Mouse (Mus musculus) cerebellum, postnatal 25 days (tissue): Measurements from ENCODE around the gene Plekha6.

ENCODE experiments used
- DNase-seq, 2 experiments: peaks; one replicate each; pipeline ENCODE4 v3.0.0; 2021; ENCODE audit warnings: mixed read lengths in 2 of 2

Plekha6 gene

GRCm38 (mm10) chr1:133182706-133183095 is 18.7 kb downstream of the Plekha6 start:
- no peak for DNase-seq

- no peak for DNase-seq
These were observed 19.3 kb downstream of the Plekha6 start for GRCm38 (mm10) chr1:133183141-133183925.

- DNase-seq, result peak in 1 of 2 experiments; percentile 58
These were observed 24.1 kb downstream of the Plekha6 start for GRCm38 (mm10) chr1:133187948-133188680.

DNA sequence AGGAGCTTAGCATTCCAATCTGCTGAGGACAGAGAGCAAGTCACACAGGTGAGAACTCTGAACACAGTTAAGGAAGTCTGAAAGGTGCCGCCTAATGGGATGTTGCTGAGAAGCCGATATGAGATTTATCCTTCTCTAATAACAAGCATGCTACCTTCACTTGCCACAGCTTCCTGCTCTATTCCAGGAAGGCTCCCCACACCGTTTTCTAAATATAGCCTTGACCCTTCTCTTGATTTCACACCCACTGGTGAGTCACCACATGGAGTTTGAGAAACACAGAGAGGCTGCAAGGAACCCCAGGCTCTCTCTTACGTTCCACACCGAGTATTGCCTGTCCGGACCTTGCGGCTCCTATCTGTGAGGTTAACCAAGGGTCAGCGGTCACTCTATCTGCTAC is 24.7 kb downstream of the Plekha6 start:
- DNase-seq, result no peak

DNA sequence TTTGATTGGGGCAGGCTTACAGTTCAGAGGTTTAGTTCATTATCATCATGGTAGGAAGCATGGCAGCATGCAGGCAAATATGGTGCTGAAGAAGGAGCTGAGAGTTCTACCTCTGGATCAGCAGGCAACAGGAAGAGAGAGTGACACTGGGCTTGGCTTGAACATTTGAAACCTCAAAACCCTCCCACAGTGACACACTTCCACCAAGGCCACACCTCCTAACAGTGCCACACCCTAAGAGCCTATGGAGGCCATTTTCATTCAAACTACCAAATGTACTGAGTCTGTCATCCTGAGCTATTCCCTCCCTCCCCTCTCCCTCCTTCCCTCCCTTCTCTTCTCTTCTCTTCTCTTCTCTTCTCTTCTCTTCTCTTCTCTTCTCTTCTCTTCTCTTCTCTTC is 25.5 kb downstream of the Plekha6 start:
- no peak for DNase-seq

DNA sequence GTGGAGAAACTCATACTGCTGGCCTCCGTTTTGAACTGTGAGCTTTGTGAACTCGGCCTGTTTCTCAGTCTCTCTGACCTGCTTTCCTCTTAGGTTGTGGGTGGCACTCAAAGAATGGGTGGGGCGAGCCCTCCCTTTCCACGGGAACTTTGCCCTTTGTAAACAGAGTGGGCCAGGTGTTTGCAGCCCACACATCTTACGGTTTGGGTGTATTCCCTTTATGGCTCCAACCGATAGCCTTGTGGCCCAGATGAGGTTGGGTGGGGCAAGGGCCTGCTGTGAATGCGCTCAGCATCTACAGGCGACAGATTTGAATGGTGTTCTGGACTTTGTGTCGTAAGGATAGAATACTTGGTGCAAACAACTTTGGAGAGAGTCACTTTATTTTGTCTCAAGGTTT is 26.5 kb downstream of the Plekha6 start:
- no peak for DNase-seq

- no peak for DNase-seq
These were observed 32.2 kb downstream of the Plekha6 start for GRCm38 (mm10) chr1:133196181-133196580.

DNA sequence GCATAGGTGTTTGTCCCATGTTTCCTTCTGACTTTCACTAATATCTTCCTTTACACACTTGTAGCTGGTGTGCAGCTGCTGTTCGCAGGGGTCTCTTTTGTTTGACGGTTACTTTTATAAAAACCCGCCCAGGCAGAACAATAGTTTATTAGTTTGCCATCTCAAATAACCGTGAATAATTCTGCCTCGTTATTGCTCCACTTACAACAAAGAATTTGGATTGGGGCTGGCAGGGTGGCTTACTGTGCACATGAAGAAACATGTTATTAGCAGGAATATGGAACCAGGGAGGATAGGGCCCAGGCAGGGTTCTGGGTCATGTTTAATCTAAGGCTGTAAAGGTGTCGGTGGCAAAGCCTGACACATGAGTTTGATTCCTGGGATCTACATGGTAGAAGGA is 33.3 kb downstream of the Plekha6 start:
- no peak for DNase-seq

- no peak for DNase-seq
These were observed 35.7 kb downstream of the Plekha6 start for GRCm38 (mm10) chr1:133199706-133200105.

DNA sequence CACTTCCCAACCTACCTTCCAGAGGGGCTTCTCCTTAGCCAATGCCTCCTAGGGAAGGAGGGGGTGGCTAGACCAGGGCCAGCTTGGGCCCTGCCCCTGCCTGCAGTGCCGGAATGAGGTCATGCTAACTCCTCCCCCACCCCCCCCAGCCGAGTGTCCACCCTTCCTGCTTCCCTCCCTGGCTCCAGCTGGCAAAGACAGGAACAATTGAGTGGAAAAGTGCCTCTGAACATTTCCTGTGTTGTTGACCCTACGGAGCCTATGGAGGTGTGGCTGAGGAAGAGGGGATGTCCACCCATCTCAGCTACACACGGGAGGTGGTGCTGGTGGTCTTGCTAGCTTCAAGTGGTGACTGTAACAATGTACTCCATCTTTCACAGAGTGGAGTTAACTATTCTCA is 37.5 kb downstream of the Plekha6 start:
- DNase-seq, result peak; percentile 15 to 48

DNA sequence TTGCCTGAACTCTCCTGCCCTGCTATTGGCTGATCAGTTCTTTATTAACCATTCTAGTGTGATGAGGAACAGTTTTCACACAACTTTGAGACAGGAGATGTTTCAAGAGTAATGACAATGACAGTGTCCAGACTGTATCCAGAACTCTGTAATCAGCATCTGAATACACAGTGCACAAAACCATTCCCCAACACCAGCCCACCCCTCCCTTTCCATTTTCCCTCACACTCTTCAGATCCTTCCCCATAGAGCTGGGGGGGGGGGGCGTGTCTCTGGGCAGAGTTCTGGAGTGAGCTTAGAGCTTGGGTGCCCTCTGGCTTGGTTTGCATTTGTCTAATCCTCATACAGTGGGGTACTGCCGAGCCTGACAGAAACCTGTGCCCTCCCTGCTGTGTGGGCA is 39.7 kb downstream of the Plekha6 start:
- no peak for DNase-seq

DNA sequence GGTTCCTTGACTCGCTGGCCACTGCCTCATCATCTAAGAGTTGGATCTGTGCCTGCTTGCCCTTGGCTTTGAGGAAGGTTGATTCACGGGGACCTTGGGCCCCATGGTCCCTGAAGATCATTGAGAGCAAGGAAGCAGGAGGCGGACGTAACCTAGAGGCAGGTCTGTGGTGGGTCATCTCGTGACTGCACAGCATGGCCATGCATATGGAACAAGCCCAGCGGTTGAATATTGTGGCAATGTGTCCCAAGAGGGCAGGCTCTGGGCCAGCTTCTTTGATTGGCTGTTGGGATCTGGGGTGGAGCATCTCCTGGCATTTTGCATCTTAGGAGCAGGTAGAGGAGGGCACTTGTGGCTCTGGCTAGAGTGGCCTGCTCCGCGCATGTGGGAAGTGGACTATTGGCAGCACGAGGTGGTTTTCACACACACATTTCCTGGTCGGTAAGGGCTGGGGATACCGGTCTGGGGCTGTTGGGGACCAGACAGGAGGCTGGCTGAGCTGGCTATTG is 40.4 kb downstream of the Plekha6 start:
- DNase-seq, result no peak

- DNase-seq, result no peak
These were observed 41.0 kb downstream of the Plekha6 start for GRCm38 (mm10) chr1:133204985-133205384.

GRCm38 (mm10) chr1:133208086-133208815 is 44.2 kb downstream of the Plekha6 start:
- no peak for DNase-seq

DNA sequence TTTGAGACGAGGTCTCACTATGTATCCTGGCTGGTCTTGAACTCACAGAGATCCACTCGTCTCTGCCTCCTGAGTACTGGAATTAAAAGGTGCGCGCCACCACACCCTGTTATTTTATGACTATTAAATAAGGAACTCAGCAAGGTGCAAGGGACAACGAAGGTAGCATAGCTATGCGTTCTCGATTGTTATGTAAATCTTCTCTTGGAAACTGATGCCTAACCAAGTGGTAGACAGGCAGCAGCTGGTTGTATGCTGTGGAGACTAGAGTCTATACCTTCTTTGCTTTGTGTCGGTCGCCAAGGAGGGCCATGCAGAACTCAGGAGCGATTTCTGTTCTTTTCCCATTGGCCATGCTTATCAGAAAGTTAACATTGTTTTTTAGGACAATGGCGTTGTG is 45.0 kb downstream of the Plekha6 start:
- DNase-seq, result no peak

DNA sequence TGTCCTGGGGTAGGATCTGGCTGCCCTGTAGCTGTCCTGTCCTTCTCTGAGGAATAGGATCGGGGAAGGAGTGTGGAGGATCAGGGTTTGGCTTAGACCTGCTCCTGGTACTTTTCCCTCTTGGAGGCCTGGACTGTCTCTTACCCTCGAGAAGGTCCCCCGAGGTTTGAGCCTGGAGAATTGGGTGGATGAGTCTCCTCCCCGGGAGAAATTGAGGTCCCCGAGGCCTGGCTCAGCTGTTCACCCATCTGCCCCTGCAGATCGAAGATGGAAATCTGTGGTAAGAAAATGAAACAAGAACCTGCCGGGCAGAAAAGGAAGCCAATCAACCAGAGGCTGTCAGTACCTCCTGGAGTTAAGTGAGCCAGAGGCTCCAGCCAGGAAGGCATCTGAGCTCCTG is 45.5 kb downstream of the Plekha6 start:
- DNase-seq, result peak in 1 of 2 experiments; percentile 27

- DNase-seq, result peak; percentile 22 to 34
These were observed 46.0 kb downstream of the Plekha6 start for GRCm38 (mm10) chr1:133209901-133210516.

- peak in 1 of 2 experiments; percentile 30 for DNase-seq
These were observed 46.8 kb downstream of the Plekha6 start for GRCm38 (mm10) chr1:133210766-133211165.

DNA sequence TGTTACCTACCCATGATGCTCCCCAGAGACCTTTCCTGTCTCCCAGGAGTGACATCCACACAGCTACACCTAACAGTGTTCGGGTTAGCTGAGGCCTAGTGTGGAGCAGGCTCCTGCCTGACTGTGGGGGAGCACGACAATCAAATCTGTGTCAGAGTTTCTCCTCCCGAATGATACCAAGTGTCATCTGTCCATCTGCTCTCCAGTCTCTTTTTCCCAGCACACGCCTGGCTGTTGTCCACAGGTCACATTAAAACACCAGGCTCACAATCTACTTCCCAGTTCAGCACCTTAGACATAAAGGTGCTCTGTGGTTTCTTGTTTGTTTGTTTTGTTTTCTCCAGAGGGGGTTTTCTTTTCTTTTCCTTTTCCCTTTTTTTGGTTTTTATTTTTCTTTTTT is 48.3 kb downstream of the Plekha6 start:
- DNase-seq, result peak in 1 of 2 experiments; percentile 29

DNA sequence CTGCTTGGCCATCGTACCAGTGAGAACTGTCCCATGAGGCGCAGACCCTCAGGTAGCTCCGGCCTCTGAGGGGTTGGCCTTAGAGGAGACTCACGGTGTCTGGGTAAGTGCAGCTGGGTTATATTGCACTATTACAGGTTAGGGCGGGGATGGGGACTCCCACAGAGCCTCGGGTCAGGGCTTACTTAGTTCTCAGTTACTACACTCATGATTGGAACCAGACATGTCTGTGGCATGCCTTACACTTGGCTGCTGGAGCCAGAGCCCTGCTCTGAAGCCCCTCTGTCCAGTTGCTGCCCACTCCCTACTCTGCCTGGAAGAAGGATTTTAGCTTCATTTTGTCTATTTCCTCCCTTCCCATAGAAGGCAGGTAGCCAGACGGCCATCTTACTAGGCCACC is 49.1 kb downstream of the Plekha6 start:
- no peak for DNase-seq

- no peak for DNase-seq
These were observed 49.9 kb downstream of the Plekha6 start for GRCm38 (mm10) chr1:133213901-133214300.

DNA sequence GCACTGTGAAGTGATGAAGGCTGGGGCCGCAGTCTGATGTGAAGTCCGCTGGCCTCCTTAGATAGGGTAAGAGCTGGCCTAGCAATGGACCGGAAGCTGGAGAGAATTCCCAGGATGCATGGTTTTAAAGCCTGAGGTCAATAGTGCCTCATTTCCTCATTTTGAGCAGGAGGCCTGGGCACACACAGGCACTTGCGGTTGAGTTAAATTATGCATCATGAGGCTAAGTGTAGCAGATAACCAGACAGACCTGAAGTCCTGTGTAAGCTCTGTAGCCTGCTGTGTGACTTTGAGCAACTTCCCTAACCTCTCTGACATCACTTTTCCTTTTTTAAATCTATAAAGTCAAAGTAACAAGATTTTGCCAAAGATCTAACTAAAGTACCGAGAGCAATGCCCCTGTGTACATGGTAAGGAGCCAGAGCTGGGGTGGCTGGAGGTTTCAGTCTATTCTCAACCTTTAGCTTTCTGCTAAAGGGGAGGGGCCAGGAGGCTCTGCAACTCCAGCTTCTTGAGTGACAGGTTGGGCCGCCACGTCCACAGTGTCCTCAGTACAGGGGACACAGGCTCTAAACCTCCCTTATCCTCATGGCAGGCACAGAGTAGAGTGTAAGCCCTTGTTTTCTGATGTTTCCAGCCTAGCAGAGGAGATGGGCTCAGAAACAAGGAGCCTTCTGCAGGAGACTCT is 50.8 kb downstream of the Plekha6 start:
- DNase-seq, result no peak
